Mouse (Mus musculus) heart, embryonic 12.5 days (tissue): ENCODE data around the gene Prr19. TPM values are rescaled to one million over a fixed set of nuclear protein-coding genes. Genes with fewer than 3 reads are reported as not detected.
"Not testable (repeated sequence)": the region's sequence is repeated elsewhere in the genome, so short reads cannot be mapped to it uniquely, and the experiment has no call there.

ENCODE experiments used
- ATAC-seq: fragments of 200-750 bp; cut with Nextera tagmentation; 2 replicates; pipeline ENCODE4 v1.8.0; 2017; ENCODE audit warnings: moderate TSS enrichment, moderate library complexity; ENCODE audit not compliant: insufficient number of reproducible peaks, low FRiP score
- H3K27ac ChIP-seq: fragments of 300-500 bp; sonication (generic); 2 replicates; pipeline ENCODE4 v1.5.1; 2016; ENCODE audit warnings: mild to moderate bottlenecking, moderate library complexity; ENCODE audit not compliant: poor library complexity, severe bottlenecking
- H3K27me3 ChIP-seq: fragments of 300-500 bp; sonication (generic); replicated peaks from 2 replicates; pipeline ENCODE4 v1.6.1; 2016; ENCODE audit warnings: mild to moderate bottlenecking, moderate library complexity
- H3K36me3 ChIP-seq: fragments of 300-500 bp; sonication (generic); 2 replicates; pipeline ENCODE4 v1.6.1; 2016; ENCODE audit warnings: mild to moderate bottlenecking, moderate library complexity
- H3K4me1 ChIP-seq: fragments of 300-500 bp; sonication (generic); replicated peaks from 2 replicates; pipeline ENCODE4 v1.6.1; 2016; ENCODE audit warnings: mild to moderate bottlenecking
- H3K4me2 ChIP-seq: fragments of 300-500 bp; sonication (generic); 2 replicates; pipeline ENCODE4 v1.6.1; 2016; ENCODE audit warnings: mild to moderate bottlenecking, moderate library complexity
- H3K4me3 ChIP-seq: fragments of 300-500 bp; sonication (generic); 2 replicates; pipeline ENCODE4 v1.5.1; 2016; ENCODE audit warnings: mild to moderate bottlenecking
- H3K9ac ChIP-seq: fragments of 300-500 bp; sonication (generic); 2 replicates; pipeline ENCODE4 v1.6.1; 2016; ENCODE audit warnings: mild to moderate bottlenecking, moderate library complexity
- H3K9me3 ChIP-seq: fragments of 300-500 bp; sonication (generic); replicated peaks from 2 replicates; pipeline ENCODE4 v1.6.1; 2016; ENCODE audit warnings: mild to moderate bottlenecking, moderate library complexity
- WGBS: fragments of 180-500 bp; shearing (Covaris S2); methylation state at CpG from one replicate; pipeline ENCODE4 v1.1.7; 2016; 5-methylcytosine and 5-hydroxymethylcytosine counted together
- polyA plus RNA-seq: library from polyadenylated mRNA; unstranded; fragments of >200 nt; fragmentation: Nextera tagmentation; extraction: Ambion mirVana; gene quantifications from 2 replicates; pipeline ENCODE4 v1.2.1, GENCODE M21; 2016

Prr19 gene
- not detected in 2 replicates for polyA plus RNA-seq

DNA sequence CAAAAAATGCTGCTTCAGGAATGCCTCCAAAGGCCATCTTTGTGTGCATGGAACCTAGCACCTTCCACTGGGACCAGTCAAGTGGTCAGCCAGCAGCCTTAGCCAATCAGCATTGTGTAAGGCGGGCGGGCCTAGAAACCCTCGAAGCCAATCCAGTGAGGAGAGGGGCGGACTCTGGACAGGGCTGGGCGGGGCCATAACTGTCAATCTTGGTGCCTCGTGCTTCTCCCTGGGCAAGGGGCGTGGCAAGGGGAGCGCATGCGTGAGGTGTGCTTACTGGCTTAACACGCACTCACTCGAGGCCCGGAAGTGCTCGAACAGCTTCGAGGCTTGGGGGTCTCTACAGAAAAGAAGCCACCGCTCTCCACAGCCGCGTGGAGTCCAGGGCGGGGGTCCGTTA, at the start of gene Prr19:
Prr19 (plus strand) TSS at position 349 of the 400 bp plus-strand sequence.
- no peak within 1 kb of the TSS for H3K27ac ChIP-seq
- no peak within 1 kb of the TSS for H3K4me2 ChIP-seq
- H3K9me3 ChIP-seq, result no peaks in the 10 kb centered on the region
- H3K36me3 ChIP-seq, result peaks cover 1% of the 10 kb centered on the region
- no peak for ATAC-seq
- H3K4me3 ChIP-seq, result no peak within 1 kb of the TSS
- peaks cover 26% of the 10 kb centered on the region for H3K4me1 ChIP-seq
- H3K9ac ChIP-seq, result no peak within 1 kb of the TSS
- 53% methylated on average over 19 of the region's 19 CpGs for WGBS
- H3K27me3 ChIP-seq, result peaks cover 34% of the 10 kb centered on the region

- H3K4me1 ChIP-seq, result peaks cover 28% of the 10 kb centered on the region
- no peak for ATAC-seq
- peak overlapping the region; percentile 98 for H3K27ac ChIP-seq
- WGBS, result 23% methylated on average over 8 of the region's 8 CpGs
- peak overlapping the region; percentile 96 for H3K4me2 ChIP-seq
- no peaks in the 10 kb centered on the region for H3K36me3 ChIP-seq
- peak overlapping the region; percentile 95 for H3K4me3 ChIP-seq
- H3K9ac ChIP-seq, result peak overlapping the region; percentile 97
- no peaks in the 10 kb centered on the region for H3K27me3 ChIP-seq
- no peaks in the 10 kb centered on the region for H3K9me3 ChIP-seq
Measured at GRCm38 (mm10) chr7:25251822-25252221, 49.4 kb upstream of the Prr19 start.

GRCm38 (mm10) chr7:25261896-25262295, 39.3 kb upstream of the Prr19 start:
- Histone ChIP-seq H3K4me1 (peaks cover 4% of the 10 kb centered on the region; the same call in 1 of the 2 replicates), H3K4me2 (no peak overlapping the region), H3K36me3 (no peaks in the 10 kb centered on the region), H3K4me3 (no peak overlapping the region), H3K9me3 (no peaks in the 10 kb centered on the region), H3K27me3 (no peaks in the 10 kb centered on the region), H3K27ac (no peak overlapping the region), H3K9ac (no peak overlapping the region)
- ATAC-seq, result no peak
- 82% methylated on average over 1 of the region's 1 CpGs for WGBS

DNA sequence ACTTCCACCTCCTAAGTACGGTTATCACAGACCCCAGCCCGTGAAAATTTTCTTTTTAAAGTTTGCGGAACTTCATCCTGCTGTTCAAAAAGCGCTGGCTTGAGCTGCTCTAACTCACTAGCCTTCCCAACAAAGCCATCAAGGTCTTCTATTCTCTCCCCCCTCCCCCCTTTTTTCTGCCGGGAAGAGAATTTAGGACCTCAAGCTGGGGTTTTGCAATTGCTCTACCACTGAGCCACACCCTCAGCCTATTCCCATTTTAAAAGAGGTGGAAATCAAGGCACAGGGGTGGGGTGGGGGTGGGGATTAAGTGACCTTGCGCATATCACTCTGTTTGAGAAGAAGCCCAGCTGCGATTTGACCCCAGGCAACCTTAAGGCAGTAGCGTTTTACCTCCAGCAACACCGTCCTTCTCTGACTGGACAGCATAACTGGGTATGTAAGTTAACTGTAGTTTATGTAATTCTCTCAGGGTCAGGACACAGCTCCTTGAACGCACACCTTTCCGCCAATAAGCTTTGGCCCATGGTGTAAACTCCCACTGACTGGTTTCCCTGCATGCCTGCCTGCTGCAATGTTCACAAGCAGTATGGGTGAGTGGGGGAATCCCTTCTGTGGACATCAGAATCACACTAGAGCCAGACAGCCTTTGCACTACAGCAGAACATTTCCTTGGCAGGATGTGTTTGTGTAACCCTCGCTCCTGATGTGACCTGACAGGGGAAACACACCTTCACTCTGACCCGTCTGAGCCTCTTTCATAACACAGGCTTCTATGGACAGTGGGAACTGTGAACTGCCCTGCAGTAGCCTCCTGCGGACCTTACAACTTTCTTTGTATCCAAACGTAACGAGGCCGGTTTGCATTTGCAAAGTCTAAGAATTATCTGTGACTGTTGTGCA, 37.0 kb upstream of the Prr19 start:
- no peak overlapping the region for H3K4me3 ChIP-seq
- peaks cover 11% of the 10 kb centered on the region for H3K4me1 ChIP-seq
- H3K36me3 ChIP-seq, result no peaks in the 10 kb centered on the region
- ATAC-seq, result no peak
- 30% methylated on average over 17 of the region's 17 CpGs for WGBS
- no peaks in the 10 kb centered on the region for H3K9me3 ChIP-seq
- H3K27me3 ChIP-seq, result no peaks in the 10 kb centered on the region
- no peak overlapping the region for H3K4me2 ChIP-seq
- H3K27ac ChIP-seq, result no peak overlapping the region
- H3K9ac ChIP-seq, result no peak overlapping the region

GRCm38 (mm10) chr7:25265743-25266142, 35.5 kb upstream of the Prr19 start:
- H3K27me3 ChIP-seq, H3K36me3 ChIP-seq, H3K4me3 ChIP-seq, ATAC-seq, H3K27ac ChIP-seq, H3K9me3 ChIP-seq, H3K9ac ChIP-seq, H3K4me2 ChIP-seq: not testable (repeated sequence)
- 61% methylated on average over 5 of the region's 5 CpGs for WGBS
- peaks cover 24% of the 10 kb centered on the region for H3K4me1 ChIP-seq

GRCm38 (mm10) chr7:25266180-25266962, 34.8 kb upstream of the Prr19 start:
- no peak overlapping the region for H3K9ac ChIP-seq

DNA sequence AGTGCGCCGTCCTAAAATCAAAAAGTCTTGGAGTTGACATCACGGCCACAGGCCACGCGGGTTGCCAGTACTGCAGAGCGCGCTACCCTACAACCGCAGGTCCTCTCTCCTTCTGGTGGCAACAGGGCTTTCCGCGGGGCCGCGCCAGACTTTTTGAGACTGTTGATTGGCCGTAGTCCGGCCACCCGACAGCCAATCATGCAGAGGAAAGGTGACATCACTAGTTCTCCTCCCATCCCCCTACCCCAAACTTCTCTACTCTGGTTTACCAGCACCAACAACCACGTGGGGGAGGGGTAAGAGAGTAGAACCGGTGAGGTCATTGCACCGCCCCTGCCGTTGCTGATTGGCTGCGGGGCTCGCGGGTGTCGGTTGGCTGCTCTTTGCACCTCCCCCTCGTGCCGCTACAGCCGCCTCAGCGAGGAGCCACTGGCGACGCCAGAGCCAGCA, 33.9 kb upstream of the Prr19 start, which contains the start of gene Cic:
Cic (plus strand) TSS at position 404 of the 450 bp plus-strand sequence.
- ATAC-seq, result peak; percentile 91
- Histone ChIP-seq H3K4me1 (peaks cover 28% of the 10 kb centered on the region), H3K27ac (peak within 1 kb of the TSS; percentile 85), H3K27me3 (no peaks in the 10 kb centered on the region), H3K9ac (peak within 1 kb of the TSS; percentile 97), H3K4me3 (peak within 1 kb of the TSS; percentile 93), H3K9me3 (no peaks in the 10 kb centered on the region), H3K36me3 (peaks cover 17% of the 10 kb centered on the region), H3K4me2 (peak within 1 kb of the TSS; percentile 82)
- WGBS, result 0% methylated on average over 29 of the region's 29 CpGs

More at GRCm38 (mm10) chr7:25266180-25266962, 34.8 kb upstream of the Prr19 start:
- Histone ChIP-seq H3K4me1 (peaks cover 24% of the 10 kb centered on the region), H3K27ac (no peak overlapping the region), H3K4me2 (peak overlapping the region; percentile 67; the same call in 1 of the 2 replicates), H3K9me3 (no peaks in the 10 kb centered on the region), H3K27me3 (no peaks in the 10 kb centered on the region), H3K4me3 (no peak overlapping the region), H3K36me3 (peaks cover 7% of the 10 kb centered on the region)
- ATAC-seq, result no peak
- WGBS, result 71% methylated on average over 8 of the region's 8 CpGs

DNA sequence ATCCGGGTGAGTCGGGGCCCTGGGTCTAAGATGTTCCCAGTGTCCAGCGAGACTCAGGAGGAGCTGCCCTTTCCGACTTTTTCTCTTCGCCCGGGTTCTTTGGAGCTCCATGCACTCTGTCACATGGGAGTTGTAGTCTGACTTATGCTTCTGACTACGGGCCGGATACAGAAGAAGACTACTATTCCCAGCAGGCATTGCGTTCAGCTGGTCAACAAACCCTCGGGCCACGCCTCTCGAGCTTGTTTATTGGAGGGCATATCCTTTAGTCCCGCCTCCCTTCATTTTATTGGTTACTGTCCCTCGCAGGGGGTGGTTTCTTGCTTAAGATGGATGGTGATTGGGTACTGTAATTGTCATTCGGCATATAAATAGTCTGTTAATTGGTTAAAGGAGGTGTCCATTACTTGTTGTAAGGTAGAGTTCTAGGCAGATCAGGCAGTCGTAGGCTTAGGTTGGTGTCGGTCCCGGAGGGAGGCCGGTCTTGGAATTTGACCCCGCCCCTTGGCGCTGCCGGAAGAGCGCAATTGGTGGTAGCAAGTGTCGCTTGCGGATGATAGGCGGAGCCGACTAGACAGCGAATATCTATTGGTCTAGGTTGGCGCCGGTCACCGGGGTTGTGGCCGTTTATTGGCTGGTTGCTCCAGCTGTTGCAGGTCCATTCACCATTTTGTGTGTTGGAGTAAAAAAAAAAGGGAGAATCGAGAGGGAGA, 33.3 kb upstream of the Prr19 start:
- no peaks in the 10 kb centered on the region for H3K9me3 ChIP-seq
- no peaks in the 10 kb centered on the region for H3K27me3 ChIP-seq
- H3K9ac ChIP-seq, result peak overlapping the region; percentile 97
- under 1% methylated on average over 33 of the region's 33 CpGs for WGBS
- peak; percentile 93 for ATAC-seq
- H3K4me1 ChIP-seq, result peaks cover 33% of the 10 kb centered on the region
- peaks cover 22% of the 10 kb centered on the region for H3K36me3 ChIP-seq
- peak overlapping the region; percentile 82 for H3K4me2 ChIP-seq
- peak overlapping the region; percentile 93 for H3K4me3 ChIP-seq
- H3K27ac ChIP-seq, result peak overlapping the region; percentile 85

- Histone ChIP-seq H3K9ac (peak overlapping the region; percentile 97), H3K27me3 (no peaks in the 10 kb centered on the region), H3K4me2 (peak overlapping the region; percentile 82), H3K36me3 (peaks cover 29% of the 10 kb centered on the region), H3K4me1 (peaks cover 40% of the 10 kb centered on the region), H3K4me3 (peak overlapping the region; percentile 93), H3K9me3 (no peaks in the 10 kb centered on the region), H3K27ac (peak overlapping the region; percentile 85)
- no peak for ATAC-seq
- 3% methylated on average over 7 of the region's 7 CpGs for WGBS
Measured at GRCm38 (mm10) chr7:25268588-25268987, 32.6 kb upstream of the Prr19 start.

DNA sequence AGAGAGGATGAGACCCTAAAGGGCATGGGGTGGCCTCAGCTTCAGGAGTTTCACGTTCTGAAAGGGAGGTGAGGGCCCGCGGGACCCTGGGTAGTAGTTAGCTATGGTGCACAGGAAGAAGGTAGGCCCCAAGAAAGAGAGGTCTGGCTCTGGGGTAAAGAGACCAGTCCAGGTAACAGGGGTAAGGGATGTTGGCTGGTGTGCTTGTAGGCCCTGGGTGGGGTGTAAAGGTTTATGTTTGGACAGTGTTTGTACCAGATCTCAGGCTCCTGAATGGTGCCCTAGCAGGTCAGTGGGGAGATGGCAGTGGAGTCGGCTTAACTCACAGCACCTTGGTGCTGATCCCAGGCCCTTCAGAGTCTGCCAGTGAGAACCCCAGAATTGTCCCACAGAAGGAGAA, 32.2 kb upstream of the Prr19 start:
- no peaks in the 10 kb centered on the region for H3K27me3 ChIP-seq
- H3K27ac ChIP-seq, result peak overlapping the region; percentile 85
- no peak for ATAC-seq
- peak overlapping the region; percentile 82 for H3K4me2 ChIP-seq
- WGBS, result 40% methylated on average over 4 of the region's 4 CpGs
- peak overlapping the region; percentile 97 for H3K9ac ChIP-seq
- no peaks in the 10 kb centered on the region for H3K9me3 ChIP-seq
- peaks cover 44% of the 10 kb centered on the region for H3K4me1 ChIP-seq
- H3K4me3 ChIP-seq, result peak overlapping the region; percentile 93
- H3K36me3 ChIP-seq, result peaks cover 33% of the 10 kb centered on the region
